Mouse (Mus musculus) bone marrow, adult 2 months (tissue): ENCODE measurements at regions not wholly inside any gene's neighbourhood (a gene's known extent, or its start where the extent isn't known, plus 50 kb on each side); places are given as distances from the start of the nearest gene placed in this dataset.

ENCODE experiments used
- H3K27ac ChIP-seq: fragments of 200-500 bp; 2 replicates; pipeline ENCODE4 v1.5.1; 2012; ENCODE audit warnings: low read depth, mild to moderate bottlenecking, control low read depth, inconsistent platforms, low read length; ENCODE audit not compliant: control insufficient read depth, poor library complexity, insufficient read depth
- H3K4me1 ChIP-seq: fragments of 200-500 bp; 2 replicates; pipeline ENCODE4 v1.6.1; 2011; ENCODE audit warnings: low read length; ENCODE audit not compliant: control insufficient read depth, insufficient read depth
- H3K4me3 ChIP-seq: fragments of 200-500 bp; replicated peaks from 2 replicates; pipeline ENCODE3; 2011; ENCODE audit warnings: mild to moderate bottlenecking, low read depth, low read length, control low read depth; ENCODE audit not compliant: control insufficient read depth
- CTCF ChIP-seq: fragments of 200-500 bp; IDR thresholded peaks from 2 replicates; pipeline ENCODE4 v1.5.1; 2011; ENCODE audit warnings: low read length, control low read depth; ENCODE audit not compliant: control insufficient read depth, insufficient read depth
- POLR2A ChIP-seq: fragments of 200-500 bp; IDR thresholded peaks from 2 replicates; pipeline ENCODE4 v1.6.1; 2011; ENCODE audit warnings: low read depth, mild to moderate bottlenecking, control low read depth, low read length, borderline replicate concordance; ENCODE audit not compliant: control insufficient read depth
- WGBS: fragments of 180-500 bp; shearing (Covaris S2); methylation state at CpG from one replicate; pipeline ENCODE4 v1.1.7; 2018; 5-methylcytosine and 5-hydroxymethylcytosine counted together

DNA sequence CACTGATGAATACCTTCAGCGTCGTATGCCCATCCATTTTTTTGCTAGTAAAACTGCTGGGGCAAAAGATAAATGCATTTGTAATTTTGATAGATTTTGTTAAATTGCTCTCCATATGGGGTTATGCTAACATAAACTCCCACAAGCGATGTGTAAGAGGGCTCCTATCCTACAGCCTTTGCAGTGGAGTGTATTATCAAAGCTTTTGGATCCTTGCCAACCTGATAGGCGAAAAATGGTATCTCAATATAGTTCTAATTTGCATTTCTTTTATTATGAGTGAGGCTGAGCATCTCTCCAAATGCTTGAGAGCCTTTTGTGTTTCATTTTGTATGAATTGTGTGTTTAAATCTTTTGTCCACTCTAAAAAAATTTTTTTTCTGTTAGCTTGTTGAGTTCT, 140.3 kb downstream of the Icos start:
- 81% methylated on average over 4 of the region's 4 CpGs for WGBS
- Histone ChIP-seq H3K4me3 (no peak overlapping the region), H3K27ac (no peak overlapping the region), H3K4me1 (no peaks in the 10 kb centered on the region)
- no peak for TF ChIP-seq POLR2A
- TF ChIP-seq CTCF = no peak

DNA sequence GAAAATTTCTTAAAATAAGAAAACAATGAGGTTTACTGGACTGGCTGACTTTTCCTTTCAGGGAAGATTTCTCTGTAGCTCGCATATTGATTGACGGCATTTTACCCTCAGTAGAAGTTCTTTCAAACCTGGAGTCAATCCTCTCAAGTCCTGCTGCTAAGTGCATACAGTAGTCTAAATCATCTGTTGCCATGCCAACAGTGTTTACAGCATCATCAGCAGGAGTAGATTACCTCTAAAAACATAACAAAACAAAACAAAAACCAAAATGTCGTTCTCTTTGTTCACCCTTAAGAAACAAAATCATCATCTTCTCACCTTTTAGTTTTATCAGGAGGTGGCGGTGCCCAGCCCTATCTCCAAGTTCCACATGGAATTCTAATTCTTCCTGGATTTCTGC, 143.8 kb downstream of the Icos start:
- H3K4me1 ChIP-seq = no peaks in the 10 kb centered on the region
- no peak overlapping the region for H3K27ac ChIP-seq
- WGBS = 80% methylated on average over 4 of the region's 4 CpGs
- TF ChIP-seq POLR2A = no peak
- TF ChIP-seq CTCF = no peak
- H3K4me3 ChIP-seq = no peak overlapping the region

DNA sequence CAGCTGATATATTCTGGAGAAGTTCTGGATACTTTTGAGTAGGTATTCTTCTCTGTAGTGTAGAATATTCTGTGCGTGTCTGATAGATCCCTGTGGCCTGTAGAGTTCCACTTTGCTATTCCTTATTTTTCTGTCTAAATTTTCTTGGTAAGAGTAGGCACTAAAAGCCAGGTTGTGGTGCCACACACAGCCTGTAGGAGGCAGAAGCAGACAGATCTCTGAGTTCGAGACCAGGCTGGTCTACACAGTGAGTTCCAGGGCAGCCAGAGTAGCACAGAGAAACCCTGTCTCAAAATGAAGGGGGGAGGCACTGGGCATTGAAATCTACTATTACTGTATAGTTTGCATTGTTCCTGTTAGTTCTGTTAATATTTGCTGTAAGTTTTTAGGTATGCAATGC, 147.4 kb downstream of the Icos start:
- H3K27ac ChIP-seq = no peak overlapping the region
- WGBS = 72% methylated on average over 2 of the region's 2 CpGs

DNA sequence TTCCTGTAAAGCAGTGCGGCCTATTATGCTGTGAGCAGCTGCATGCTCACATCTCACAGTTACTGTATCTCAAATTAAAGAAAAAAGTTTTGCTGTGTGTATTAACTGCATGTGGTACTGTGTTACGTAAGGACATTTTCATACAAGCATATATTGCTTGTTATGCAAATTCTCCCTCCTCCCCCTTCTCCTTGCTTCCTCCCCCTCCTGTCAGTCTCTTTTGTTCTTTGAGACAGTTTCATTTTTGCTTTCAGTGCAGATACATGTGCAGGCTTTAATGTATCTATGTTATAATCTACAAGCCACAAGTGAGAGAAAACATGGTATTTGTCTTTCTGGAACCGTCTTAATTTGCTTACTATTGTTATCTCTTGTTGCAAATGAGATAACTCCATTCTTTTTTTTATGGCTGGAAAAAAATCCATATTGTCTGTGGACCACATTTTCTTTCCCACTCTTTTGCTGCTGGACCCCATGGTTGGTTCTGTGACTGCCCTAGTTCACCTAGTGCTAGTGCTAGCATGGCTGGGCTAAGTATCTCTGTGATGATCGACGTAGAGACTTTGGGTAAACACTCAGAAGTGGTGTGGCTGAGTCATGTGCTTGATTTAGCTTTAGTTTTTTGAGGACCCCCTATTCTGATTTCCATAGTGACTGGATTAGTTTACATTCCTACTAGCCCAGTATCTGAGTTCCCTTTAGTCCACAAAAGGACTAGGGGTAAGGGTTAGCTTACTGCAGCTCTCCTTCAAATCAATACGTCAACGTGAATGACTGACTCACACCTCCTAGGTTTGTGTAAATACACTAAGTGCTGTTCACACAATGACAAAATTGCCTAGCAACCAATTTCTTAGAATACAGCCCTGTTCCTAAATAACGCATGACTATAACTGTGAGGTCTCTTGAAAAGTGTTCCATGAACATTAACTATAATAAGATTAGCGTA, 158.1 kb downstream of the Icos start:
- no peak for TF ChIP-seq CTCF
- TF ChIP-seq POLR2A = no peak
- 70% methylated on average over 9 of the region's 9 CpGs for WGBS
- Histone ChIP-seq H3K4me3 (no peak overlapping the region), H3K4me1 (no peaks in the 10 kb centered on the region; the same call in 1 of the 2 replicates), H3K27ac (no peak overlapping the region)

More for the DNA sequence above, 147.4 kb downstream of the Icos start:
- Histone ChIP-seq H3K4me1 (no peaks in the 10 kb centered on the region), H3K4me3 (no peak overlapping the region)
- TF ChIP-seq POLR2A (no peak), CTCF (no peak)

DNA sequence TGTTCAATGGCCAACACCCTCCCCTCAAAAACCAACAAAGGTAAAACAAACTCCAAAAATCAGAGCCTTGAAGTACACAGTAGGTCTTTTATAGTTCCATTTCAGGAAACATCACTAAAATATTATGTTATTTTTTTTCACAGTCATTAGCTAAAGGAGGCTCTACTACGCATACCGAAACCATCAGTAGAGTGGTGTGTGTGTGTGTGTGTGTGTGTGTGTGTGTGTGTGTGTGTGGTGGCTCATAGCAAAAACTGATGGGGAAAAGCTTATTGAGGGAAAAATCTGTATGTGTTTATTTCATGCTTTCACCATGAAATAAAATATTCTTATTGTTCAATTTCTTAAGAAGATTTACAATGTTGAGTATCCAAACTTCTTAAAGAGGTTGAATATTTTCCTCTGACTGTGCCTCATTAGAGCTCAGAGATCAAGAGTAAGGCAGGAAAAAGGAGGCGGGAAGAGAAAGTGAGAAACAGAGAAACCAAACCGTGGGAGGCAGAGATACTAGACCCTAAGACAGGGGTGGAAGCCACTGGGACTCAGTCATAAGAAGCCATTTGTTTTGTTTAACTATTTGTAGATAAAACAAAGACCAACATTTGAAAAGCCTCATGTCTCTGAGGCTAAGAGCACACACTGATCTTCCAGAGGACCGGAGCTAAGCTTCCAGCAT, 159.6 kb downstream of the Icos start:
- H3K27ac ChIP-seq = no peak overlapping the region
- no peaks in the 10 kb centered on the region; the same call in 1 of the 2 replicates for H3K4me1 ChIP-seq
- no peak overlapping the region for H3K4me3 ChIP-seq
- TF ChIP-seq POLR2A (no peak), CTCF (no peak)
- 71% methylated on average over 5 of the region's 5 CpGs for WGBS

DNA sequence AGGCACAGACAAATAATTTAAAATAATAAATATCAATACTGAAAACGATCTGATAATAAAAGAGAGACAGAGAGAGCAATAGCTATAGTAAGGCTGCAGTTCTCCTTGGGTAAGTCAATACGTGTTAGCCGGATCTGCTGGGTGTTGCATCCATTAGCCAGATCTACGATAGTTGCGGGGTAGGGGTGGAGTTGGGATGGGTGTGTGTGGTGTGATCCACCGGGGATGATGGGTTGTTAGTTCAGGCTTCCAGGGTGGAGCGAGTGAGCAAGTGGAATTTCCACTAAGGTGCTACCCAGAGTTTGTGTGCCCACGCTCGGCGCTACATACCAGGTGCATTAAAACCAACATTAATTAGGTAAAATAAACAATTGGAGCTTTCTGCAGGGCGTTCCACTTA, 160.2 kb downstream of the Icos start:
- TF ChIP-seq CTCF (no peak), POLR2A (no peak)
- no peak overlapping the region for H3K27ac ChIP-seq
- no peaks in the 10 kb centered on the region; the same call in 1 of the 2 replicates for H3K4me1 ChIP-seq
- no peak overlapping the region for H3K4me3 ChIP-seq
- 88% methylated on average over 11 of the region's 11 CpGs for WGBS

DNA sequence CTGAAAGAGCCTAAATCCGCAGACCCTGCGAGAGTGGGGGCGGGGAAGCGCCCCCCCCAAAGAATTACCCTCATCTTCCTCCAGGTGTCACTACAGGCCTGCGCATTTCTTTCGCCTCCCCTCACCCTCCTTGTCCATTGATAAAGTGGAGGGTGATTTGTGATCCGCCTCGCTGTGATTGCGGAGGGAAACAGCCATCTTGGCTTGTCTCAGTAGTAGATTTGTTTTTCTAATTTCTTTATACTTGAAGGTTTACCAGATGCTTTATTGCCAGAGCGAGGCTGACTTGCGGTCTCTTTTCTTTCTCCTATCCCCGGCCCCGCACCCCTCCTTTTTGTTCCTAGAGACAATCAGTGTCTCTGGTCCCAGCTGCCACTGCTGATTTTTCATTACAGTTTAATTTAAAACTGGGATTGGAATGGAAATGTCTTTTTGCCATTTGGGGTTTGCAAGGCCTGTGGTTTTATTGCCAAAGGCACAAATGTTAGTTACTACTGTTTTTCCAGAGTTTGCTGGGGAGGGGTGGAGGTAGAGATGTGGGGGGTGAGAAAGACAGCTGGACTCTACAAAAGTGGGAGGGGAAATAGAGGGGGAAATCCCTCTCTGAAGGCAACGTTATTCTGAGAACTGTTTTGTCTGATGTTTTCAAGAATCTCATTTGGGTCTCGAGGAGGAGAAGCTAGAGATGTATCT, 161.7 kb downstream of the Icos start:
- 28% methylated on average over 15 of the region's 15 CpGs for WGBS
- H3K27ac ChIP-seq = no peak overlapping the region
- no peak for TF ChIP-seq POLR2A
- no peak for TF ChIP-seq CTCF
- H3K4me1 ChIP-seq = no peaks in the 10 kb centered on the region; the same call in 1 of the 2 replicates
- H3K4me3 ChIP-seq = no peak overlapping the region

DNA sequence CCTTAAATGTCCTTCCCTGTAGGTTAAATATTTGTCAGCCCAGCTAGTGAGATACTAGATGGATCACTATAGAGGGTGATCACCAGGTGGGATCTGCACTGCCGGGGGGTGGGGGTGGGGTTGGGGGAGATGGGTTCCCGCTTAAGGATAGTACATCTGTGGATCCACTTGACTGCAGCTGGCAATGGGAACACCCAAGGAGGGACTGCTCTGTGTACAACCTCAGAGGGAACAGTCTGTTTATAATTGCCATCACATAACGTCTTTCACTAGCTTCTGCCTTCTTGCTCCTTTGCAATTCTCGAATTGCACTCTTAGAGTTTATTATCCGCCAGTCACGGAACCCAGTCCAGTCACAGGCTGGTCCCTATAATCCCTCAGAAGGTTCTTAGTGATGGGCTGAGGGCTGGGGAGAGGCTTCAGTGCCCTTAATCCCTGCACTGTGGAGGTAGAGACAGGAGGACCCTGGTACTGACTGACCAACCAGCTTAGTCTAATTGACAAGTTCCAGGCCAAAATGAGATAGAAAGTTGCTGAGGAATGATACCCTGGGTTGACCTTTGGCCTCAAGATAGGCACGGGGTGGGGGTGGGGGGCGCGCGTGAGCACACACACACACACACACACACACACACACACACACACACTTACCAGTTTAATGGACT, 162.4 kb downstream of the Icos start:
- Histone ChIP-seq H3K4me3 (no peak overlapping the region), H3K27ac (no peak overlapping the region), H3K4me1 (no peaks in the 10 kb centered on the region; the same call in 1 of the 2 replicates)
- 80% methylated on average over 10 of the region's 10 CpGs for WGBS
- no peak for TF ChIP-seq POLR2A
- TF ChIP-seq CTCF = no peak
